Mouse (Mus musculus) Patski (cell line): ENCODE results near the gene Stx7. TPM values are rescaled to one million over a fixed set of nuclear protein-coding genes. Genes with fewer than 3 reads are reported as not detected.
A peak's percentile ranks its signal among the peaks of the same experiment; 100 is the strongest.
"Not testable (repeated sequence)": the region's sequence is repeated elsewhere in the genome, so short reads cannot be mapped to it uniquely, and the experiment has no call there.

Experiments
- ATAC-seq: fragments of 100-300 bp; one replicate; pipeline ENCODE4 v1.8.0; 2021
- CTCF ChIA-PET: fragments of 350-600 bp; sonication (Branson Sonifier 250); formaldehyde crosslinking; loops from one replicate; lab custom pipeline; 2022; ENCODE audit warnings: inconsistent platforms; lab: Charles Lee
- POLR2A ChIA-PET: fragments of 350-600 bp; sonication (Branson Sonifier 250); formaldehyde crosslinking; loops from one replicate; lab custom pipeline; 2022; ENCODE audit warnings: antibody characterized with exemption, inconsistent platforms; lab: Charles Lee
- DNase-seq: peaks from one replicate; pipeline ENCODE4 v3.0.0-alpha.2; 2011; ENCODE audit warnings: low read depth, low spot score
- H3K27me3 ChIP-seq: fragments of 371-371 bp; one replicate; pipeline ENCODE4 v1.5.1; 2021
- CTCF ChIP-seq: fragments of 100-300 bp; IDR thresholded peaks from one replicate; pipeline ENCODE4 v1.5.1; 2021
- in situ Hi-C: fragments of 300-500 bp; cut with MboI; formaldehyde crosslinking; loops from 3 replicates; pipeline ENCODE4 v1.11.1; 2018; ENCODE audit warnings: low pct_unique_long_range_greater_than_20kb, mixed read lengths
- polyA plus RNA-seq: library from polyadenylated mRNA; unstranded; gene quantifications from one replicate; pipeline ENCODE4 v1.2.3, GENCODE M21; 2021

Stx7 gene
- polyA plus RNA-seq = 145 TPM

DNA sequence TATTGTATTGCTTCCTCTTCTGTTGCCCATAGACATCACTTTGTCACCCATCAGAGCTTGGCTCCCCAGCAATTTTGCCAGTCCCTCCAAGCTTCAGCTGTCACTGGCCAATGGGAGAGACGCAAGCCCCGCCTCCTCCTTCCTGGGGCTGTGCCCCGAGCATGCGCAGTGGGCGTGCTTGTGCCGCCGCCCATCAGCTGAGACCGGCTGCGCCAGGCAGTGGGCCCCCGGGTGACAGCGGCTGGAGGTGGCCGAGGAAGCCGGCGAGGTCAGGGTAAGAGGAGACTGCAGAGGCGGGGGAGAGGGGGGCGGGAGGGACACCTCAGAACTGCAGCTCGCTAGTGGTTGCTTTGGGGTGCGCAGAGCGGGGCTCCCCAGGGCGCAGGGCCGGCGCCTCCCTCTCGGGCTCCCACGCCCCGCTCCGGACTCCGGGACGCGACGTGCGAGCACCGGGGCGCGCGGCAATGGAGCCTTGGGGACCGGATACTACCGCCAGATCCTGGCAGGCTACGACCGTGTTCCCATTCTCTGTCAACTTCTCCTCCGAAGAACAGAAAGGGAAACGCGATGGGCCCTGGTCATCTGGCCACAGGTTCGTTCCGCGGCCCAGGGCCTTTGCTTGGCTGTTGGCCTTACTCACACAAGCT lies at the start of gene Stx7:
TSS of gene Stx7 (plus strand) at position 168 of the 647 bp plus-strand sequence.
- no peak for TF ChIP-seq CTCF
- CTCF ChIA-PET = interaction anchor here (2.9 kb wide), 1 partner anchor 24 kb away, joined by 12 read pairs; no protein-coding TSS in a partner anchor
- ATAC-seq (peak; percentile 91), DNase-seq (no peak)
- POLR2A ChIA-PET = interaction anchor here (0.7 to 1.3 kb wide), 2 partner anchors 9 to 28 kb away, joined by 3 to 4 read pairs; no protein-coding TSS in a partner anchor
- in situ Hi-C loops = no loop called here
- no peaks in the 10 kb centered on the region for H3K27me3 ChIP-seq

DNA sequence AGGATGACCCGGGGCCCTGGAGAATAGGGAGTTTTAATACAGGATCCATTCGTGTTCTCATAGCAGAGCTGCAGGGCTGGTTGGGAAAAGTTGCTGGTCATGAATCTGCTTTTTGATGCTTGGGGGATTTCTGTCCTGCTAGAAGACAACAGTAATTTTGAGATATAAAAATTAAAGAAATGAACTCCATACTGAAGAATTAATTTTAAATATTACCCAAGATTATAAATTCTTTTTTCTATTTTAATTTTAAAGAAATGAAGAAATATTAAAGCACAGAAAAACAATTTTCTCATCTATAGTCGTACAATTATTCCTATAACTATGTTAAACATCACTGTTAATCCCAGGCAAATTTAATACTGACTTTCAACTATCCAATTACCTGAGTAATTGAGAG lies 47.3 kb upstream of the Stx7 start, which contains the start of gene Taar8c:
TSS of gene Taar8c (minus strand) at position 101 of the 400 bp plus-strand sequence.
- CTCF ChIA-PET, in situ Hi-C loops, DNase-seq, ATAC-seq, POLR2A ChIA-PET: not testable (repeated sequence)
- peaks cover 15% of the 10 kb centered on the region for H3K27me3 ChIP-seq

DNA sequence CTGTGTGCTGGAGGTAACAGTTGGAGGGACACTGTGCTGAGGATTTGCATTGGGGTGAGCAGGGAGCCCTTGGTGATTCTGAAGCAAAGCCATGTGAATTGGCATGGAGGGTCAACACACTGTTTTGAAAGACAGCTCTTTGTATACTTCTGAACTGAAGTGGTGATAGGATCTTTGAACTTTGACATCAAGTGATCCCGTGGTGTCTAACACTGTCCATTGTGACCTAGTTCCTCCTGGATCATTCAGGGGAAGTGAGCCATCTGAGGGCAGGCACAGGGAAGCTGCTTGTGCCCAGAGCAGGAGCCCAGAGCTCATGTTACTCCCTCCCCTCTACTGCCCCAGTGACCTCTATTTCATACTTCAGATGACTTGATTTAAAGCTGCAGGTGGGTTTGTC lies 45.8 kb upstream of the Stx7 start:
- H3K27me3 ChIP-seq = peaks cover 14% of the 10 kb centered on the region
- CTCF ChIA-PET, DNase-seq, POLR2A ChIA-PET, ATAC-seq, in situ Hi-C loops: not testable (repeated sequence)

DNA sequence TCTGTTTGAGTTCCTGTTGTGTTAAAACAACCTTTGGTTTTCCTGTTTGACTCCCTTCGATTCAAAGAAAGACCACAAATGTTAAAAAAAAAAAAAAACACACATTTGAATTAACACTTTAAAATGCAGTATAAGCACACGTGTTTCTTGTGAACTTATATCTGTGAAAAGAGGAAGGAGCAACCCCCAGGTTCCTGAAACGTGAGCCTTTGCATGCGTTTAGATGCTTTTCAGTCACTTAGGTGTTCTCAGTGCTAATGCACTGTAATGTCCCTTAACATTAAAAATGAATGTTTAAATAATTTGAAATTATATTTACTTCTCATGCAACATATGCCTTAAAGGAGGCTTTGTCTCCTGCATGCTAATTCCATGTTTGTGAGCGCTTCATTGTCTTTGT lies 41.4 kb upstream of the Stx7 start:
- DNase-seq (no peak), ATAC-seq (no peak)
- no peak for TF ChIP-seq CTCF
- POLR2A ChIA-PET = no interaction called here
- peaks cover 28% of the 10 kb centered on the region for H3K27me3 ChIP-seq
- in situ Hi-C loops = no loop called here
- CTCF ChIA-PET = no interaction called here

DNA sequence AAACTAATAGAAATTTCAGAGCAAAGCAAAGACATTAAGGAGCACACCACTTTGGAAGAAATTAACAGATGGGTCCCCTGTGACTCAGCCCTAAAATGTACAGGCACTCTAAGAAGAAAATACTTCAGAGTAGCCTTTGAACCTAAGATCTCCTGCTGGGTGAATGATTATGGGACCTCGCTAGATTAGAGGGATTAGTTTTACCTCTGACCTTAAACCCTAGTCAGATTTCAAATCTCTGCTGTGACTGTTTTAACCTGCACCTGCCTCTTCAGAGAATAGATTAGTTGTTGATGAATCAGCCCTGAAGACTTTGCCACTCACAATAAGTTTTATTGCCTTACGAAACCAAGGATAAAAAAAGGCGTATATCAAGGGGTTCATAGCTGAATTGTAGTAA lies 40.9 kb upstream of the Stx7 start:
- in situ Hi-C loops = no loop called here
- no peak for TF ChIP-seq CTCF
- no peak for ATAC-seq
- CTCF ChIA-PET = interaction anchor here (1.1 kb wide), 1 partner anchor 23 kb away, joined by 3 read pairs; no protein-coding TSS in a partner anchor
- H3K27me3 ChIP-seq = peaks cover 28% of the 10 kb centered on the region
- DNase-seq = no peak
- POLR2A ChIA-PET = no interaction called here

DNA sequence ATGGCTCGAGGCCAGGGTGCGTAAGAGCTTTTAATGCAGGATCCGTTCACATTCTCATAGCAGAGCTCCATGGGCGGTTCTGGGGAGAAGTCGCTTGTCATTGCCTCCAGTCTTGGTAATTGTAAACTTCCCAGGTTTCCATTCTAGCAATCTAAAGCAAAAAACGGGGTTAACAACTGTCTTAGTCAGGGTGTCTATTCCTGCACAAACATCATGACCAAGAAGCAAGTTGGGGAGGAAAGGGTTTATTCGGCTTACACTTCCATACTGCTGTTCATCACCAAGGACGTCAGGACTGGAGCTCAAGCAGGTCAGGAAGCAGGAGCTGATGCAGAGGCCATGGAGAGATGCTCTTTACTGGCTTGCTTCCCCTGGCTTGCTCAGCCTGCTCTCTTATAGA lies 39.7 kb upstream of the Stx7 start, which contains the start of gene Taar9:
TSS of gene Taar9 (minus strand) at position 101 of the 400 bp plus-strand sequence.
- POLR2A ChIA-PET = not testable (repeated sequence)

DNA sequence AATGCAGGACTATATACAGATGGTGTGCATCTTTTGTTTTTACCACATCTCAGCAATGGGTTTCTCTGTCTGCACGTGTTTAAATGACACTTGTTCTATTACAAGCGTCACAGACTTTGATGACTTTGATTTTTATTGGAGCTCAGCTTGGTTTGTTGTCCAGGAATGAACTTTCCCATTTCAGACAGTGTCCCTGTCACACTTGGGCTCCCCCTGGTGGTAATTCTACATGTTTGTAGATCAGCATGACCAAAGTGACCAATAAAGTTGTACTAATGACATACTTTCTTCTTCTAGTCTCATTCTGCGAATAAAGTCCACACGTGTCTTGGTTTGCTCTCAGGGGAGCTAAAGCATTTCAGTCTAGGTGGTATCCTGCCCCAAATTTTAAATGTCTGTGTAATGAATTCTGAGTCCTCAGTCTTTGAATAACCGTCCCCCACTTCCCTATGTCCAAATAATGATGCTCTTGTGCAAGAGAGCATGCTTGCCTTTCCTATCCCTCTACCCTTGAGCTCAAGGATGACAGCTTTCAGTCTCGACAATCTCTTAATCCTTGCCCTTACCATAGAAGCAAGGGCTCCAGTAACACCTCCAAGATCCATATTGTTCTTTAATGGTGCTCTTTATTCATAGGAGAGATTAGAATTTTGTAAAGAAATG lies 37.9 kb upstream of the Stx7 start:
- in situ Hi-C loops = no loop called here
- ChIA-PET CTCF (interaction anchor here (1.0 to 2.1 kb wide), 4 partner anchors 9 to 31 kb away, joined by 3 to 7 read pairs (median 4); no protein-coding TSS in a partner anchor), POLR2A (no interaction called here)
- DNase-seq (no peak), ATAC-seq (no peak)
- peak; percentile 63 for TF ChIP-seq CTCF
- peaks cover 25% of the 10 kb centered on the region for H3K27me3 ChIP-seq

More for the DNA sequence above, 39.7 kb upstream of the Stx7 start, which contains the start of gene Taar9:
- in situ Hi-C loops, ATAC-seq, DNase-seq: not testable (repeated sequence)
- H3K27me3 ChIP-seq = peaks cover 28% of the 10 kb centered on the region
- CTCF ChIA-PET = interaction anchor here (1.1 kb wide), 1 partner anchor 22 kb away, joined by 3 read pairs; no protein-coding TSS in a partner anchor

DNA sequence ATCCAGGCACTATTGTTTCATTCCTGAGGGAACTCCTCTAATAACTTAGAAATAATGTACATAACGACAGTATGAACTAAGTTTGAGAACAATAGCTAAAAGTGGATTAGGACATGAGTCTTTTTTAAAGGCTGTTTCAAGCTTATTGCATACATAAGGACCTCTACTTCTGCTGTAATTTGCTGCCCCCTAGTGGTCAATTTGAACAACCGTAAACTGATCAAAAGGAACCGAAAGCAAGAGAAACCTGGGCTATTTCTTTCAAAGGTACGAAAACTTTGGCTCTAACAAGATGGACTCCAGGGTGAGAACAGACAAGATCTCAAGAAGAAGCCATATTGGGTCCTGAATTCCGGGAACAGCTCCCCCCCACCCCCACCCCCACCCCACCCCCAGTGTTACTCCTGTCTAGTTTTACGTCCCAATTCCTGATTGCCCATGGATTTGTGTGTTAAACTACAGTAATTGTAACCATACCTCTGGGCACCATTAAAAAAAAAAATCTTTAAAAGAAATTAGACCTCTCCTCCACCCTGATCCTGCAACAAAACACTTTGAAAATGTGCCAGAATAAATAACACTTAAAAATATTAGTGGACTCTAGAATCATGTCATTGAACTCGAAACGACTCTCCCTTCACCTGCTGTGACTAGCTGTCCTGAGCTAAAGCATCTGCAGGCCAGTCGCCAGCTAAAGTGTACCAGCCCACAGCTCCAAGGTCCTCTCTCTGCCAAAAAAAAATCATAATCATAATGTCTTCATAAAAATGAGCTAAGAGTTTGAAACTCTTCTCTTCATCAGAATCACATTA lies 17.4 kb upstream of the Stx7 start:
- peak; percentile 57 for TF ChIP-seq CTCF
- ATAC-seq (peak; percentile 71), DNase-seq (no peak)
- ChIA-PET POLR2A (interaction anchor here (0.5 to 1.1 kb wide), 2 partner anchors 10 to 22 kb away, joined by 3 read pairs; no protein-coding TSS in a partner anchor), CTCF (interaction anchor here (0.6 to 1.8 kb wide), 14 partner anchors 8 to 321 kb away, joined by 3 to 6 read pairs (median 3); partner anchors contain the start of gene Taar9)
- no peaks in the 10 kb centered on the region for H3K27me3 ChIP-seq
- in situ Hi-C loops = loop anchor here (5.0 kb wide), 1 partner anchor 314 kb away; no protein-coding TSS in a partner anchor

DNA sequence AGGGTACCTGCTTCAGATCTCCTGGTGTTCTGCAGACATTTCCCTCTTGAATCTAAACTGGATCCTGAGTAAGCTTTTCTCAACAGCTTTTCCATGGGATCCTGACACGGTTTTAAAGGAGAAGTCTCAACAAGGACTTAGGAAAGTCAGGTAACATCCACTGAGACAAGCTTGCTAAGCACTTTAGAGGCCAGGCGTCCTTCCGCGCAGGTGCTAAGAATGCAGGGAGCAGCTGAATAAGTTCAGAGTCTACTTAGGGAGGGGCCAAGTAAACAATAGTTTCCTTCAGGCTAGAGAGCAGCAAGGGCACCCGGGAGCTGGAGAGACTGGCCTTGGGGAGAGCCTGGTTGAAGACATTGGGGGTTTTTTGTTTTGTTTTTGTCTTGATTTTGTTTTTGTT lies 16.8 kb upstream of the Stx7 start:
- in situ Hi-C loops = loop anchor here (5.0 kb wide), 1 partner anchor 315 kb away; no protein-coding TSS in a partner anchor
- ChIA-PET CTCF (interaction anchor here (0.9 to 1.8 kb wide), 7 partner anchors 7 to 157 kb away, joined by 3 to 6 read pairs (median 3); no protein-coding TSS in a partner anchor), POLR2A (interaction anchor here (1.1 kb wide), 1 partner anchor 10 kb away, joined by 3 read pairs; no protein-coding TSS in a partner anchor)
- no peaks in the 10 kb centered on the region for H3K27me3 ChIP-seq
- ATAC-seq = no peak
- DNase-seq = no peak
- no peak for TF ChIP-seq CTCF

DNA sequence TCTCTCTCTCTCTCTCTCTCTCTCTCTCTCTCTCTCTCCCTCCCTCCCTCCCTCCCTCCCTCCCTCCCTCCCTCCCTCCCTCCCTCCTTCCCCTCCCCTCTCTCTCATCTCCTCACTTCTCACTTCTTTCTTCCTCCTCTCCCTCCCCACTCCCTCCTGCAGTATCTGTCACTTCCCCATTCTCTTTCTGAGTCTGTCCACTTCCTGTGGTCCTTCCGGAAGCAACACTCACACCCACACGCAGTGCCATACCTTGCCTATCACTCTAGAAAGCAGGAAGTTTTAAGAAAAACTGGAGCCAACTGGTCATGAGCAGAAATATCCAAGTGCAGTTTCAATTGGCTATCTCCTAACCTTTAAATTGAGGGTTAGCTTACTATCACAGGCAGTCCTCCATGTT lies 16.0 kb upstream of the Stx7 start:
- ATAC-seq = no peak
- in situ Hi-C loops = loop anchor here (5.0 kb wide), 1 partner anchor 316 kb away; no protein-coding TSS in a partner anchor
- ChIA-PET POLR2A (no interaction called here), CTCF (no interaction called here)
- no peak for DNase-seq
- no peak for TF ChIP-seq CTCF
- H3K27me3 ChIP-seq = peaks cover 4% of the 10 kb centered on the region
